Mouse (Mus musculus): Measurements from ENCODE around the gene Actn1. TPM values are rescaled to one million over a fixed set of nuclear protein-coding genes. Genes with fewer than 3 reads are reported as not detected.
A peak's percentile ranks its signal among the peaks of the same experiment; 100 is the strongest.
"Not testable (repeated sequence)": the region's sequence is repeated elsewhere in the genome, so short reads cannot be mapped to it uniquely, and the experiment has no call there.

The Actn1 gene
- polyA plus RNA-seq, 1 experiment from 2014 or later, result 44.5 TPM

DNA sequence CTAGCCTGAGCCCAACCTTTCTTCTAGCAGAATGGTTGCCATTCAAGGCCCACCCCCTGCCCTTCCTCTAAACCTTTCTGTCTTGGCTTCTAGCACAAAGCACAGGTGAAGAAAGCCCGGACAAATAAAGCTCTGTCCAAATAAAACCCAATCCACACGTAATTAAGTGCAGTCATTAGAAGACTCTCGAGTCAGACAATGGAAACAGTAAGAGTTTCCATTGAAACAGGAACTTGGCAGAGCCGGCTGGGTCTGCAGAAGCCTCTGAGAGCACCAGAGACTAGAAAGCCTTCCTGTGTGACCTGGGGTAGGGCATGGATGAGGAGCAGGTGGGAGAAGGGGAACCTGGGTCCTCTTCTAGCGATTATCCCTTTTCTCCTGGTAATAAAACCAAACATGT lies 25.7 kb upstream of the Actn1 start:
- Histone ChIP-seq H3K4me2 (ENCODE audit: low read depth, low read length) (no peak overlapping the region), H3K36me3 (ENCODE audit: control insufficient read depth, insufficient read depth, low read length) (no peaks in the 10 kb centered on the region), H3K27ac (ENCODE audit: low read length) (no peak overlapping the region), H3K4me3 (ENCODE audit: low read length) (no peak overlapping the region), H3K27me3 (replicated peaks; ENCODE audit: control insufficient read depth, insufficient read depth, low read length) (no peaks in the 10 kb centered on the region), H3K9ac (ENCODE audit: low read depth, low read length) (no peak overlapping the region), H3K9me3 (ENCODE audit: control insufficient read depth, low read length) (no peaks in the 10 kb centered on the region), H3K4me1 (ENCODE audit: control insufficient read depth, insufficient read depth, low read length) (no peaks in the 10 kb centered on the region)
- 56% methylated on average over 5 of the region's 5 CpGs for WGBS
- ATAC-seq, result no peak

DNA sequence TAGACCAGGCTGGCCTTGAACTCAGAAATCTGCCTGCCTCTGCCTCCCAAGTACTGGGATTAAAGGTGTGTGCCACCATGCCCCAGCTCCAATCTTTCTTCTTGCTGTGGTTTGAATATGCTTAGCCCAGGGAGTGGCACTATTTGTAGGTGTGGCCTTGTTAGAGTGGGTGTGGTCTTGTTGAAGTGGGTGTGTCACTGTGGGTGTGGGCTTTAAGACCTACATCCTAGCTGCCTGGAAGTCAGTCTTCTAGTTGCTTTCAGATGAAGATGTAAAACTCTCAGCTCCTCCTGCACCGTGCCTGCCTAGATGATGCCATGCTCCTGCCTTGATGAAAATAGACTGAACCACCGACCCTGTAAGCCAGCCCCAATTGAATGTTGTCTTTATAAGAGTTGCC lies 24.1 kb upstream of the Actn1 start:
- not testable (repeated sequence) for H3K27me3 ChIP-seq (replicated peaks; ENCODE audit: control insufficient read depth, insufficient read depth, low read length); H3K9me3 ChIP-seq (ENCODE audit: control insufficient read depth, low read length); H3K9ac ChIP-seq (ENCODE audit: low read depth, low read length); H3K4me2 ChIP-seq (ENCODE audit: low read depth, low read length); H3K4me1 ChIP-seq (ENCODE audit: control insufficient read depth, insufficient read depth, low read length); H3K4me3 ChIP-seq (ENCODE audit: low read length); ATAC-seq; H3K27ac ChIP-seq (ENCODE audit: low read length); H3K36me3 ChIP-seq (ENCODE audit: control insufficient read depth, insufficient read depth, low read length)
- 77% methylated on average over 2 of the region's 2 CpGs for WGBS

DNA sequence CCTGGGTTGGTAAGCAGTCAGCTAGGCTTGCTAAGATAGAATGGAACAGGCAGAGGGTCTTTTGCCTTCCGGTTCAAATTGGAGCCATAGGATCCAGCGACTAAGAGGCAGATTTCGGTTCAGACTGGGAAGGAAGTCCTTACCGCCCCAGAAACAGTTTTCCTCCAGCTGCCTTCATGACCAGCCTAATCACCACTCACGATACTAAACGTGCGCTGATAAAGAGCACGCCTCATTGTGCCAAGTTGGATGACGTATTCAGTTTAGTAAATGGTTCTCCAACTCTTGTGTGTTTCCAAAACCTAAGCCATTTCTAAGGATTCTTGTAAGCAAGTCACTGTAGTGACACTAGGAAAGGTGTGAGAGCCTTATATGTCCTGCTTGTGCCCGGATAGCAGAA lies 18.7 kb upstream of the Actn1 start:
- H3K36me3 ChIP-seq (ENCODE audit: control insufficient read depth, insufficient read depth, low read length), result no peaks in the 10 kb centered on the region
- 79% methylated on average over 10 of the region's 10 CpGs for WGBS
- H3K4me3 ChIP-seq (ENCODE audit: low read length), result no peak overlapping the region
- H3K9me3 ChIP-seq (ENCODE audit: control insufficient read depth, low read length), result no peaks in the 10 kb centered on the region
- no peak overlapping the region for H3K27ac ChIP-seq (ENCODE audit: low read length)
- ATAC-seq, result no peak
- no peak overlapping the region for H3K4me2 ChIP-seq (ENCODE audit: low read depth, low read length)
- no peaks in the 10 kb centered on the region for H3K4me1 ChIP-seq (ENCODE audit: control insufficient read depth, insufficient read depth, low read length)
- no peaks in the 10 kb centered on the region for H3K27me3 ChIP-seq (replicated peaks; ENCODE audit: control insufficient read depth, insufficient read depth, low read length)
- no peak overlapping the region for H3K9ac ChIP-seq (ENCODE audit: low read depth, low read length)

DNA sequence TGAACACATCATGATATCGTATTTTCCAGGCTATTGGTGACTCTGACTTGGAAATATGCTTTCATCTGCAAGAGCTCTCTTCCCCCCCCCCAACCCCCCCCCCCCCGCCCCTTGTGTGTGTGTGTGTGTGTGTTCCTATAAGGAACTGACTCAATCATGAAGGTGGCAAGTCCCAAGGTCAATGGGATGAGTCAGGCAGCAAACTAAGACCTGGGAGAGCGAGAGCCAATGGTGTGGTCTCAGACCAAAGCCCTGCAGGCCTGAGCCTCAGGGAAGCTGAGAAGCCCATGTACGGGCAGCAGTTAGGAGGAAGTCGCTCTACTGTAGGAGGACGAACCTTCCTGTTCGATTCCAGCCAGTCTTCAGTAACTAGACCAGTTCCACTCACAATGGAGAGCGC lies 17.3 kb upstream of the Actn1 start:
- no peaks in the 10 kb centered on the region for H3K27me3 ChIP-seq (replicated peaks; ENCODE audit: control insufficient read depth, insufficient read depth, low read length)
- peak; percentile 38; the same call in 1 of the 2 replicates for ATAC-seq

DNA sequence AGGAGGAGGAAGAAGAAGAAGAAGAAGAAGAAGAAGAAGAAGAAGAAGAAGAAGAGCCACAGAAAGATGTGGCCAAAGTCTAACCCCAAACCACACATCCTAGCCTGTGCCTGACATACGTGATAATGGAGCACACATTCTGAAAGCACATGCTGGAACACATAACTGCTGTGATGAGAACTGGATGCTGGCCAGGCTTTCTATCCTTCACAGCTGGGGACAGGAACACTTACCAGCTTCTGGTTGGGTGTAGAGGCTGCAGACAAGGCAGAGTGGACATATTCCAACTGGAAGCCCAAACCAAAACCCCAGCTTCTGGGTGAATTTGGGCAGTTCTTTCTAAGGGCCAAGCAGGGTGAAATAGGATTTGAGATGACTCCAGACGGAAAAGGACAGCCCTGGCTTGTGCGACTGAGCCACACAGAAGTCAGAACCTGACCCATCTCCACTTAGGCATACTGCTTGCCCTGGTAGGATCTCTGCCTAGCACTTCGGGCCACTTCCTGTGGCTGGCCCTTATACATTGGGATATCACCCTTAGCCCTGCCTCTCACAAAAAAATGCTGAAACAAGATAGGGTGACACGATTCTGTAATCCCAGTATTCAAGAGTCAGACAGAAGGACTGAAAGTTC lies 15.1 kb upstream of the Actn1 start:
- H3K4me3 ChIP-seq (ENCODE audit: low read length), result no peak overlapping the region
- peak overlapping the region; percentile 57 for H3K27ac ChIP-seq (ENCODE audit: low read length)
- H3K36me3 ChIP-seq (ENCODE audit: control insufficient read depth, insufficient read depth, low read length), result no peaks in the 10 kb centered on the region
- H3K9ac ChIP-seq (ENCODE audit: low read depth, low read length), result no peak overlapping the region
- no peaks in the 10 kb centered on the region for H3K9me3 ChIP-seq (ENCODE audit: control insufficient read depth, low read length)
- no peak overlapping the region for H3K4me2 ChIP-seq (ENCODE audit: low read depth, low read length)
- ATAC-seq, result peak; percentile 45; the same call in 1 of the 2 replicates
- no peaks in the 10 kb centered on the region for H3K27me3 ChIP-seq (replicated peaks; ENCODE audit: control insufficient read depth, insufficient read depth, low read length)
- peaks cover 9% of the 10 kb centered on the region for H3K4me1 ChIP-seq (ENCODE audit: control insufficient read depth, insufficient read depth, low read length)
- 82% methylated on average over 5 of the region's 5 CpGs for WGBS

More for the DNA sequence above, 17.3 kb upstream of the Actn1 start:
- Histone ChIP-seq H3K36me3 (ENCODE audit: control insufficient read depth, insufficient read depth, low read length) (no peaks in the 10 kb centered on the region), H3K9ac (ENCODE audit: low read depth, low read length) (no peak overlapping the region), H3K4me3 (ENCODE audit: low read length) (no peak overlapping the region), H3K4me2 (ENCODE audit: low read depth, low read length) (no peak overlapping the region), H3K27ac (ENCODE audit: low read length) (no peak overlapping the region), H3K9me3 (ENCODE audit: control insufficient read depth, low read length) (no peaks in the 10 kb centered on the region), H3K4me1 (ENCODE audit: control insufficient read depth, insufficient read depth, low read length) (no peaks in the 10 kb centered on the region)
- WGBS, result 73% methylated on average over 8 of the region's 8 CpGs

DNA sequence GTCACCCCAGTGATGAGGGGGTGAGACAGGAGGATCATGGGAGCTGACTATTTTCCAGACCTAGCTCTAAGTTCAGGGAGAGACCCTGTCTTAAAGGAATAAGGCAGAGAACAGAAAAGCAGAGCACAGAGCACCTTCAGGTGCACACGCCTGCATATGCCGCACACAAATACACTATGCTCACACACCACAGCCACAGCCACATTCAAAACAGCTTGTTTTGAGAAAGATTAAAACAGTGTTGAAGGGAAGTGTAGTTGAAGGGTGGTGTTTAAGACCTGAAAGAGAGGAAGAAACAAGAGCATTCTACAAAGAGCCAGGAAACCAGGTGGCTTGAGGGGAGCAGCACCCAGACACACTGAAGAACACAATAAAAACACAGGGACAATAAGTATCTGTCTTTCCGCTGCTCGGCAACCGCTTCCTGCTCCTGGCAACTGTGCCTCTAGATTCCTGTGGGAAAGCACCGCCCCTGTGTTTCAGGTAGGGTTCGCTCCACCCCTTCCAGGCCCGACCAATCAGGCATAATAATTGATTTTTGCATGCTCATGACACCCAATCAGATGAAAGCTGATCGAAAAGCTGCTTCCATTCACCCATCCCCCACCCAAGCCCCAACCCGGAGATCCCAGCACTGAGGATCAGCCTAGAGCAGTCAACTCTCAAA lies 13.0 kb upstream of the Actn1 start:
- peak overlapping the region; percentile 36; the same call in 1 of the 2 replicates for H3K9ac ChIP-seq (ENCODE audit: low read depth, low read length)
- H3K27ac ChIP-seq (ENCODE audit: low read length), result no peak overlapping the region; the same call in 1 of the 2 replicates
- ATAC-seq, result peak; percentile 74
- H3K4me3 ChIP-seq (ENCODE audit: low read length), result no peak overlapping the region
- peak overlapping the region; percentile 40 for H3K4me2 ChIP-seq (ENCODE audit: low read depth, low read length)
- H3K4me1 ChIP-seq (ENCODE audit: control insufficient read depth, insufficient read depth, low read length), result peaks cover 12% of the 10 kb centered on the region
- H3K9me3 ChIP-seq (ENCODE audit: control insufficient read depth, low read length), result no peaks in the 10 kb centered on the region
- WGBS, result 22% methylated on average over 10 of the region's 10 CpGs
- H3K27me3 ChIP-seq (replicated peaks; ENCODE audit: control insufficient read depth, insufficient read depth, low read length), result no peaks in the 10 kb centered on the region
- no peaks in the 10 kb centered on the region for H3K36me3 ChIP-seq (ENCODE audit: control insufficient read depth, insufficient read depth, low read length)

DNA sequence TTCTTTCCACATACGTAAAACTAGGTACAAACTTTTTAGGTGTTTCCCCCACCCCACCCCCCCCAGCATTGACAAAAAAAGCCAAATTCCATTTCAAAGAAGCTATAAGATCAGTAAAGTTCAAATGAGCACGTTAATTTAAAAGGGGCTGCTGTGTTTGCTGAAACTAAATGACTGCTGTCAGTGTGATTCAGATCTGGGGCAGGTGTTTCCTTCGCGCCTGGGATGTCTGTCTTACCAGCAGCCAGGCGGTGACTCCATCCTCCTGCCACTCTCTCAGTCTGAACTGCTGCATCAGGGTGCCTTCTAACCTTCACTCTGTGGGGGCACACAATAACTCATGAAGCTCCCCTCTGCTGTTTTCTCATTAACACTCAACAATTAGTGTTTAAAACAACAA lies 11.6 kb upstream of the Actn1 start:
- WGBS, result 44% methylated on average over 5 of the region's 5 CpGs
- H3K9ac ChIP-seq (ENCODE audit: low read depth, low read length), result no peak overlapping the region
- H3K36me3 ChIP-seq (ENCODE audit: control insufficient read depth, insufficient read depth, low read length), result no peaks in the 10 kb centered on the region
- no peak overlapping the region for H3K27ac ChIP-seq (ENCODE audit: low read length)
- no peaks in the 10 kb centered on the region for H3K9me3 ChIP-seq (ENCODE audit: control insufficient read depth, low read length)
- H3K27me3 ChIP-seq (replicated peaks; ENCODE audit: control insufficient read depth, insufficient read depth, low read length), result no peaks in the 10 kb centered on the region
- peaks cover 12% of the 10 kb centered on the region for H3K4me1 ChIP-seq (ENCODE audit: control insufficient read depth, insufficient read depth, low read length)
- no peak for ATAC-seq
- no peak overlapping the region for H3K4me3 ChIP-seq (ENCODE audit: low read length)
- H3K4me2 ChIP-seq (ENCODE audit: low read depth, low read length), result no peak overlapping the region

DNA sequence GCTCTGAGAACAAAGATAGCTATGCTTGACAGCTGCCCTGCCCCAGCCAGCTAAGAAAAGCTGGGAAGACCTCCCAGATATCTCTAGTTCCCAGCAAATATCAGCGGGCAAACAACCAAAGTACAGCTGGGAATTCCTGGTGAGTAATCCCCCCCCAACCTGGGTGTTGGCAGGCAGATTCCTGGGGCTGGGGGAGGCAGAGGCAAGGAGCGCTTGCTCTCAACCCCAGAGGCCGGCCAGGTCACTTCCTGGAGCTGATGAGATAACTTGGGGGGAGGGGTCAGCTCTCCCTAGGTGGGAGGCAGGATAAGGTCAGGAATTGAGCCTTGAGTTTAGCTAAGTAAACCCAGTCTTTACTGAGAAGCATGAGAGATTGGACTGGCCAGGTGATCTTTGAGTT lies 10.8 kb upstream of the Actn1 start:
- no peak overlapping the region for H3K4me2 ChIP-seq (ENCODE audit: low read depth, low read length)
- H3K27me3 ChIP-seq (replicated peaks; ENCODE audit: control insufficient read depth, insufficient read depth, low read length), result no peaks in the 10 kb centered on the region
- no peaks in the 10 kb centered on the region for H3K9me3 ChIP-seq (ENCODE audit: control insufficient read depth, low read length)
- H3K27ac ChIP-seq (ENCODE audit: low read length), result peak overlapping the region; percentile 60
- H3K9ac ChIP-seq (ENCODE audit: low read depth, low read length), result 0 out of 2 replicates have a peak overlapping the region, but pooled peaks have one; percentile 21
- 25% methylated on average over 3 of the region's 3 CpGs for WGBS
- H3K36me3 ChIP-seq (ENCODE audit: control insufficient read depth, insufficient read depth, low read length), result no peaks in the 10 kb centered on the region
- H3K4me3 ChIP-seq (ENCODE audit: low read length), result no peak overlapping the region
- peaks cover 12% of the 10 kb centered on the region for H3K4me1 ChIP-seq (ENCODE audit: control insufficient read depth, insufficient read depth, low read length)
- ATAC-seq, result peak; percentile 43

DNA sequence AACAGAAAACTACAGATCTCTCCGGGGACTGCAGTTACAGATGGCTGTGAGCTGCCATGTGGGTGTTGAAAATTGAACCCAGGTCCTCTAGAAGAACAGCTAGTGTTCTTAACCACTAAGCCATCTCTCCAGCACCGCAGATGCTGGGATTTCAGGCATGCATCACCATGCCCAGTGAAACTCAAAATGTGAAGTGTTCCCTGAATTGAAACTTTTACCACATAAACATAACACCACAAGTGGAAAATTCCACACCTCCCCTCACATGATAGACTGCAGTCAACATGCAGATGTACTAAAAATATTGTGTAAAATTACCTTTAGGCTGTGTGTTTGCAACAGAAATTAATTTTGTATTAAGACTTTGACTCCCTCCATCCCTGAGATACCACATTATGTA lies 9.1 kb upstream of the Actn1 start:
- no peak overlapping the region for H3K4me3 ChIP-seq (ENCODE audit: low read length)
- 91% methylated on average over 2 of the region's 2 CpGs for WGBS
- peaks cover 12% of the 10 kb centered on the region for H3K4me1 ChIP-seq (ENCODE audit: control insufficient read depth, insufficient read depth, low read length)
- no peak overlapping the region for H3K4me2 ChIP-seq (ENCODE audit: low read depth, low read length)
- no peaks in the 10 kb centered on the region for H3K36me3 ChIP-seq (ENCODE audit: control insufficient read depth, insufficient read depth, low read length)
- ATAC-seq, result no peak
- H3K27ac ChIP-seq (ENCODE audit: low read length), result no peak overlapping the region
- no peaks in the 10 kb centered on the region for H3K9me3 ChIP-seq (ENCODE audit: control insufficient read depth, low read length)
- H3K9ac ChIP-seq (ENCODE audit: low read depth, low read length), result no peak overlapping the region
- no peaks in the 10 kb centered on the region for H3K27me3 ChIP-seq (replicated peaks; ENCODE audit: control insufficient read depth, insufficient read depth, low read length)
